Mouse (Mus musculus) liver, embryonic 14.5 days (tissue): ENCODE measurements around the gene Cuedc1. TPM values are rescaled to one million over a fixed set of nuclear protein-coding genes. Genes with fewer than 3 reads are reported as not detected.

Experiments
- ATAC-seq: fragments of 200-750 bp; cut with Nextera tagmentation; 2 replicates; pipeline ENCODE4 v1.8.0; 2017; ENCODE audit warnings: moderate number of reproducible peaks, mild to moderate bottlenecking, moderate library complexity; ENCODE audit not compliant: insufficient read depth
- DNase-seq, 3 experiments: peaks; one replicate each; pipeline ENCODE4 v3.0.0-alpha.2; 2012 to 2013; ENCODE audit warnings: low read depth in 3 of 3, low spot score in 3 of 3
- H3K27ac ChIP-seq: fragments of 300-500 bp; sonication (generic); 2 replicates; pipeline ENCODE4 v1.5.1; 2014; ENCODE audit warnings: moderate library complexity, mild to moderate bottlenecking, control low read depth, inconsistent platforms
- H3K27me3 ChIP-seq: fragments of 300-500 bp; sonication (generic); 2 replicates; pipeline ENCODE4 v1.6.1; 2014; ENCODE audit warnings: mild to moderate bottlenecking, low read length, moderate library complexity; ENCODE audit not compliant: control insufficient read depth, insufficient read depth
- H3K36me3 ChIP-seq: fragments of 300-500 bp; sonication (generic); replicated peaks from 2 replicates; pipeline ENCODE4 v1.6.1; 2014; ENCODE audit warnings: low read depth; ENCODE audit not compliant: control insufficient read depth, insufficient read depth
- H3K4me1 ChIP-seq, 2 experiments: fragments of 200-500 bp in 1 of 2; fragments of 300-500 bp in 1 of 2; sonication (generic) in 1 of 2; replicated peaks; 2 replicates each; pipeline ENCODE4 v1.6.1; 2012 to 2014; ENCODE audit warnings: antibody characterized with exemption in 1 of 2, inconsistent platforms in 1 of 2, low read length in 1 of 2; ENCODE audit not compliant: control insufficient read depth in 2 of 2, insufficient read depth in 2 of 2
- H3K4me2 ChIP-seq: fragments of 300-500 bp; sonication (generic); 2 replicates; pipeline ENCODE4 v1.6.1; 2014; ENCODE audit warnings: low read depth, mild to moderate bottlenecking, control low read depth, moderate library complexity
- H3K4me3 ChIP-seq, 2 experiments: fragments of 200-500 bp in 1 of 2; fragments of 300-500 bp in 1 of 2; sonication (generic) in 1 of 2; 2 replicates each; pipeline ENCODE4 v1.5.1; 2012 to 2014; ENCODE audit warnings: low read depth in 2 of 2, low read length in 2 of 2, mild to moderate bottlenecking in 2 of 2, control low read depth in 1 of 2, inconsistent platforms in 1 of 2, moderate library complexity in 1 of 2; ENCODE audit not compliant: insufficient read depth in 1 of 2
- H3K9ac ChIP-seq: fragments of 300-500 bp; sonication (generic); replicated peaks from 2 replicates; pipeline ENCODE4 v1.6.1; 2014; ENCODE audit warnings: mild to moderate bottlenecking, control low read depth, moderate library complexity
- H3K9me3 ChIP-seq: fragments of 300-500 bp; sonication (generic); 2 replicates; pipeline ENCODE4 v1.6.1; 2016; ENCODE audit warnings: low read length, mixed read lengths; ENCODE audit not compliant: control insufficient read depth
- CTCF ChIP-seq: IDR thresholded peaks from 2 replicates; pipeline ENCODE4 v1.5.1; 2016; ENCODE audit warnings: antibody characterized with exemption, low read depth, control low read depth
- EP300 ChIP-seq: IDR thresholded peaks from 2 replicates; pipeline ENCODE4 v1.6.1; 2016; ENCODE audit warnings: antibody characterized with exemption, low read depth
- WGBS: fragments of 180-500 bp; shearing (Covaris S2); extraction: QIAGEN DNeasy Blood & Tissue Kit; methylation state at CpG from one replicate; pipeline ENCODE4 v1.1.7; 2014; ENCODE audit not compliant: insufficient replicate concordance; 5-methylcytosine and 5-hydroxymethylcytosine counted together
- polyA plus RNA-seq, 2 experiments: library from polyadenylated mRNA; depleted of rRNA in 1 of 2; stranded (reverse) in 1 of 2; unstranded in 1 of 2; fragments of >200 nt; fragmentation: Nextera tagmentation in 1 of 2; extraction: Ambion mirVana in 1 of 2; gene quantifications; 2 replicates each; pipeline versions ENCODE4 v1.2.1 to v1.2.3; 2012 to 2014

Gene Cuedc1
- polyA plus RNA-seq, 2 experiments = 0.36 to 0.96 TPM

DNA sequence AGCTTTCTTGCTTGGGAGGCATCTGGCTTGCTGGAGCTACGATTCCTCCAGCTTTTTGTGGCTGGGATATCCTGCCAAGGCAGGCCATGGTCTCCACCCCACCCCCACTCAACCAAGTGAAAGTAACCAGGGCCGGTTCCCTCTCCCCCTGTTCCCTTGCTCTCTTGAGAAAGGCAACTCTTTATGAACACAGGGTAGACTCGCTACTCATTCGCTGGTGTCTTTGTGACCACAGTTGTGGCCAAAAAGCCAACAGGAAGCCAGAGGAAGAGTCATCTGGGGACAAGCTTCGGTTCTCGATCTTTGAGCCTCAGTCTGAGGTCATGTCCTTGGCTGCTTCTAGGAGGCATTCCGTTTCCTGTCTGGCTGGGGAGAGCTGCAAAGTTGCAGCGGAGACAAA, 34.0 kb downstream of the Cuedc1 start:
- peaks cover 0 to 6% of the 10 kb centered on the region in 2 experiments; a peak in 1 of 4 replicates for H3K4me1 ChIP-seq
- H3K4me2 ChIP-seq = no peak overlapping the region; the same call in 1 of the 2 replicates
- no peak overlapping the region for H3K9ac ChIP-seq
- H3K27me3 ChIP-seq = no peaks in the 10 kb centered on the region
- no peaks in the 10 kb centered on the region for H3K9me3 ChIP-seq
- DNase-seq (no peak), ATAC-seq (no peak)
- WGBS = 8% methylated on average over 8 of the region's 8 CpGs
- no peak overlapping the region for H3K4me3 ChIP-seq
- H3K36me3 ChIP-seq = no peaks in the 10 kb centered on the region
- no peak for TF ChIP-seq CTCF
- no peak for TF ChIP-seq EP300
- H3K27ac ChIP-seq = no peak overlapping the region

- Histone ChIP-seq H3K4me2 (no peak overlapping the region), H3K36me3 (no peaks in the 10 kb centered on the region), H3K27ac (no peak overlapping the region), H3K4me3 (no peak overlapping the region), H3K27me3 (peaks cover 25% of the 10 kb centered on the region), H3K4me1 (peaks cover 0 to 7% of the 10 kb centered on the region in 2 experiments; a peak in 1 of 4 replicates), H3K9me3 (no peaks in the 10 kb centered on the region), H3K9ac (no peak overlapping the region)
- ATAC-seq (no peak), DNase-seq (no peak)
- WGBS = 60% methylated on average over 7 of the region's 7 CpGs
- no peak for TF ChIP-seq CTCF
- no peak for TF ChIP-seq EP300
These were observed 37.4 kb downstream of the Cuedc1 start for GRCm38 (mm10) chr11:88135218-88135617.

DNA sequence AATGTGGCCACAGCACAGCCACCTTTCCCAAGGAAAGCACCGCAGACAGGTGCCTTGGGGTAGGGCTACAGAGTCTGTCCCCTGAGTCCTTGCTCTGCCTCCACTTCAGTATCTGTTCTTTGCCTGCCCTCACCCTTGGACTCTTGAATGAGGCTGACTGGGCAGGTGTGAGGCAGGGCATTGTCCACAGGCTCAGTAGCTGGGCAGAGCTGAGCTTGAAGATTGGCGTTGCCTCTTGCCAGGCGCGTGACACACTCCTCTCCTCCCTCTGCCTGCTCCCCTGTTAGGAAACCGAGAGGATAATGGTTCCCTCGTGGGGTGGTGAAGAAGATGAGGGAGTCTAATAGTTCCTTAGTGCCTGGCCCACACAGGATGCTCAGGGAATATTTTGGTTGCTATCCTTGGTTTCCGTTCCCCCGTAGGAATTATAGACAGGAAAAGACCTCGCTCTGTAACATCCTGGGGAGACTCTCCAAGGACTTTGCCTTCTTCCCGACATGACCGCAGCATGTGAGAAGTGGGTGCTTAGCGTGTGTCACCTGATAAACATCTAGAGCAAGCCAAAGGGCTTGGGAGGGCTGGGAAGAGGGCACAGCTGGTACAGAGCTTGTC, 40.1 kb downstream of the Cuedc1 start:
- Histone ChIP-seq H3K27me3 (peaks cover 25% of the 10 kb centered on the region), H3K4me3 (no peak overlapping the region), H3K9ac (no peak overlapping the region), H3K36me3 (no peaks in the 10 kb centered on the region), H3K4me2 (no peak overlapping the region), H3K9me3 (no peaks in the 10 kb centered on the region), H3K27ac (no peak overlapping the region), H3K4me1 (0 out of 4 replicates have a peak, but pooled peaks cover 0 to 2% of the 10 kb centered on the region in 2 experiments)
- ATAC-seq (no peak), DNase-seq (no peak)
- no peak for TF ChIP-seq EP300
- no peak for TF ChIP-seq CTCF
- whole genome bisulfite sequencing = 63% methylated on average over 12 of the region's 12 CpGs

DNA sequence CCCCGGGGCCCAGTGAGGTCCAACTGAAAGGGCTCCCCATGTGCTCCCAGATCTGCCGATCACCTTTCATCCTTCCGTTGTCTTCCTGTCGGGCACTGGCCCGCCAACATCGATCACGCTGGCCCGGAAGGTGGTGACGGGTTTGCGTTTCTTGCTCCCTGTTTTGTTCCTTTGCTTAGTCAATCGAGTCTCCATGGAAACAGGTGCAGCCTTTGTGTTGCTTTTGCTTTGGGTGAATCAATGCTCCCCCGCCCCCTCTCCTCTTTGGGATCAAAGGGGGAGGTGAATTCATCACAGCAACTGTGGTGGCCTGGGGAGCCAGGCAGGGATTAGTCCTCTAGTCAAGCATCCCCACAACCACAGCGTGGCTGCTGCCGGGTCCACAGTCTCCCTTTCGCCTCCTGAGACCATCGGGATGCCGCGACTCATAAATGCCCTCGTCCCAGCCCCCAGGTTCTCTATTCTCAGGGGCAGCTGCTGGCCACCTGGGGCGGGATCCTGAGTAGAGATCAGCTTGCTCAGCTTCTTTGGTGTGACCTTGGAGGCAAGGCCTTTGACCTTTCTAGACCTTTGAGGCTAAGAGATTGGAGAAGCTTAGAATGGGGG, 41.5 kb downstream of the Cuedc1 start:
- Histone ChIP-seq H3K9ac (no peak overlapping the region), H3K4me1 (0 out of 4 replicates have a peak, but pooled peaks cover 0 to 2% of the 10 kb centered on the region in 2 experiments), H3K4me3 (no peak overlapping the region), H3K36me3 (no peaks in the 10 kb centered on the region), H3K9me3 (no peaks in the 10 kb centered on the region), H3K27ac (no peak overlapping the region), H3K27me3 (peaks cover 25% of the 10 kb centered on the region), H3K4me2 (0 out of 2 replicates have a peak overlapping the region, but pooled peaks have one; percentile 20)
- TF ChIP-seq CTCF = no peak
- TF ChIP-seq EP300 = no peak
- WGBS = 14% methylated on average over 20 of the region's 20 CpGs
- ATAC-seq = no peak
- no peak for DNase-seq
